Mouse (Mus musculus) hindbrain, postnatal 0 days (tissue): ENCODE measurements around the gene Nsd1. TPM values are rescaled to one million over a fixed set of nuclear protein-coding genes. Genes with fewer than 3 reads are reported as not detected.
A peak's percentile ranks its signal among the peaks of the same experiment; 100 is the strongest.

Source experiments
- ATAC-seq: fragments of 200-750 bp; cut with Nextera tagmentation; 2 replicates; pipeline ENCODE4 v1.8.0; 2017; ENCODE audit warnings: mild to moderate bottlenecking, moderate TSS enrichment, moderate library complexity
- DNase-seq: peaks from one replicate; pipeline ENCODE4 v3.0.0-alpha.2; 2015; ENCODE audit warnings: low spot score
- H3K27ac ChIP-seq: fragments of 300-500 bp; sonication (generic); 2 replicates; pipeline ENCODE4 v1.5.1; 2014; ENCODE audit warnings: mild to moderate bottlenecking
- H3K27me3 ChIP-seq: fragments of 300-500 bp; sonication (generic); 2 replicates; pipeline ENCODE4 v1.6.1; 2014; ENCODE audit warnings: low read length, mixed read lengths; ENCODE audit not compliant: insufficient read depth
- H3K36me3 ChIP-seq: fragments of 300-500 bp; sonication (generic); 2 replicates; pipeline ENCODE4 v1.6.1; 2014; ENCODE audit warnings: low read length, mixed read lengths; ENCODE audit not compliant: insufficient read depth
- H3K4me1 ChIP-seq: fragments of 300-500 bp; sonication (generic); 2 replicates; pipeline ENCODE4 v1.6.1; 2014; ENCODE audit warnings: antibody characterized with exemption, low read length, mixed read lengths; ENCODE audit not compliant: insufficient read depth
- H3K4me2 ChIP-seq: fragments of 300-500 bp; sonication (generic); 2 replicates; pipeline ENCODE4 v1.6.1; 2014; ENCODE audit warnings: low read depth, mild to moderate bottlenecking, low read length, moderate library complexity, mixed read lengths
- H3K4me3 ChIP-seq: fragments of 300-500 bp; sonication (generic); 2 replicates; pipeline ENCODE4 v1.5.1; 2014; ENCODE audit warnings: low read length
- H3K9ac ChIP-seq: fragments of 300-500 bp; sonication (generic); replicated peaks from 2 replicates; pipeline ENCODE4 v1.6.1; 2014; ENCODE audit warnings: mild to moderate bottlenecking, low read length, moderate library complexity, mixed read lengths
- H3K9me3 ChIP-seq: fragments of 300-500 bp; sonication (generic); 2 replicates; pipeline ENCODE4 v1.6.1; 2016; ENCODE audit warnings: low read length, mixed read lengths
- CTCF ChIP-seq: IDR thresholded peaks from 2 replicates; pipeline ENCODE4 v1.5.1; 2016; ENCODE audit warnings: antibody characterized with exemption, control low read depth, low read depth
- WGBS: fragments of 180-500 bp; shearing (Covaris S2); extraction: QIAGEN DNeasy Blood & Tissue Kit; methylation state at CpG from one replicate; pipeline ENCODE4 v1.1.7; 2014; 5-methylcytosine and 5-hydroxymethylcytosine counted together
- polyA plus RNA-seq: library from polyadenylated mRNA; unstranded; fragments of >200 nt; fragmentation: Nextera tagmentation; extraction: Ambion mirVana; gene quantifications from 2 replicates; pipeline ENCODE4 v1.2.1, GENCODE M21; 2015
- total RNA-seq: library from RNA; depleted of rRNA; stranded (reverse); fragments of >200 nt; gene quantifications from 2 replicates; pipeline ENCODE4 v1.2.3, GENCODE M21; 2014

Nsd1 gene
- total and polyA plus RNA-seq, 2 experiments from 2014 or later: 59.3 to 64.0 TPM

GRCm38 (mm10) chr13:55332331-55332730, 122.7 kb downstream of the Nsd1 start:
- Histone ChIP-seq H3K9ac (no peak overlapping the region), H3K9me3 (no peaks in the 10 kb centered on the region), H3K27ac (no peak overlapping the region), H3K36me3 (no peaks in the 10 kb centered on the region), H3K4me3 (no peak overlapping the region), H3K4me1 (peaks cover 11% of the 10 kb centered on the region), H3K27me3 (no peaks in the 10 kb centered on the region), H3K4me2 (no peak overlapping the region)
- no peak for DNase-seq
- no peak for TF ChIP-seq CTCF
- no peak for ATAC-seq
- WGBS: 91% methylated on average over 3 of the region's 3 CpGs

DNA sequence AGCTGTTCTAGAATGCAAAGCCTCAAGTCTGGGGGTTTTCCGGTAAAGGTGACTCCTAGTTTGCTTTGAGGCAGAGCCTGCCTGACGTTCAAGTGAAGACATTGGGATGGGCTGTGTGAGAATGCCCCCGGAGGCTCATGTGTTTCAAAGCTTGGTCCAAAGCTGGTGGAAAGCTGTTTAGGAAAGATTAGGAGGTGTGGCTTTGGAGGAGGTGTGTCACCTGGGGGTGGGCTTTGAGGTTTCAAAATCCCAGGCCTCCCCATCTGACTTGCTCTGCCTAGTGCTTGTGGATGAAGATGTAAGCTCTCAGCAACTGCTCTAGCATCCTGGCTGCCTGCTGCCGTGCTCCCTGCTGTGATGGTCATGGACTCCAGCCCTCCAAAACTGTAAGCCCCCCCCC, 126.1 kb downstream of the Nsd1 start:
- H3K9ac ChIP-seq: no peak overlapping the region
- H3K36me3 ChIP-seq: no peaks in the 10 kb centered on the region
- no peak overlapping the region for H3K4me3 ChIP-seq
- 88% methylated on average over 4 of the region's 4 CpGs for WGBS
- H3K27ac ChIP-seq: no peak overlapping the region
- no peak overlapping the region for H3K4me2 ChIP-seq
- ATAC-seq (no peak), DNase-seq (no peak)
- H3K9me3 ChIP-seq: no peaks in the 10 kb centered on the region
- H3K4me1 ChIP-seq: no peaks in the 10 kb centered on the region
- no peaks in the 10 kb centered on the region for H3K27me3 ChIP-seq
- TF ChIP-seq CTCF: no peak

DNA sequence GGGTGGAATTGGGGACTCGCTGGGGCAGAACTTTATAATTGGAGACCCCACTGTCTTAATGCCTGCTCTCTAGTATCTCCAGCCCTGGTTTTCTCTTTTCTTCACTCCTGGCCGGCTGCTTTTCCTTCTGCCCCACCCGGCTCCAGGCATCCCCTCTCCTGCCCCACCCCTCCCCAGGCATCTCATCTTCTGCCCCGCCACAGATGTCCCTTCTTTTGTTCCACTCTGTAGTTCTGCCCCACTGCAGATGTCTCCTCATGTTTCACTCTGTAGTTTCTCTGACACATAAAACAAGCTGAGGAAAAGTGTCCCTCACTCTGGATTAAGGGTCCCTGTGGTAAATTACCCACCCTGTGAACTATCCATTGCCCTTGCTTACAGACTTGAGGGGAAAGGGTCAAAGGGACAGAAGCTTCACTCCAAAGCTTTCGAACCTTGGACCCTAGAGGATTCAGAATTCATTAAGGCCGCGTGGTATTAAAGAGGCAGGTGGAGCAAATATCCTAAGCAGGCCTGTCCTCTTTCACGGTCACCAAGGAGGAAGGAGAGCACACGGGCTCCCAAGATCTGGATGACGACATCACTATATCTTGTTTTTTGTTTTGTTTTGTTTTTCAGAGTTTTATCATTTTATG, 127.9 kb downstream of the Nsd1 start:
- no peak for TF ChIP-seq CTCF
- Histone ChIP-seq H3K36me3 (no peaks in the 10 kb centered on the region), H3K27me3 (no peaks in the 10 kb centered on the region), H3K4me2 (no peak overlapping the region), H3K27ac (no peak overlapping the region), H3K4me1 (no peaks in the 10 kb centered on the region), H3K4me3 (no peak overlapping the region), H3K9ac (no peak overlapping the region), H3K9me3 (no peaks in the 10 kb centered on the region)
- WGBS: 62% methylated on average over 10 of the region's 10 CpGs
- ATAC-seq (no peak), DNase-seq (no peak)

DNA sequence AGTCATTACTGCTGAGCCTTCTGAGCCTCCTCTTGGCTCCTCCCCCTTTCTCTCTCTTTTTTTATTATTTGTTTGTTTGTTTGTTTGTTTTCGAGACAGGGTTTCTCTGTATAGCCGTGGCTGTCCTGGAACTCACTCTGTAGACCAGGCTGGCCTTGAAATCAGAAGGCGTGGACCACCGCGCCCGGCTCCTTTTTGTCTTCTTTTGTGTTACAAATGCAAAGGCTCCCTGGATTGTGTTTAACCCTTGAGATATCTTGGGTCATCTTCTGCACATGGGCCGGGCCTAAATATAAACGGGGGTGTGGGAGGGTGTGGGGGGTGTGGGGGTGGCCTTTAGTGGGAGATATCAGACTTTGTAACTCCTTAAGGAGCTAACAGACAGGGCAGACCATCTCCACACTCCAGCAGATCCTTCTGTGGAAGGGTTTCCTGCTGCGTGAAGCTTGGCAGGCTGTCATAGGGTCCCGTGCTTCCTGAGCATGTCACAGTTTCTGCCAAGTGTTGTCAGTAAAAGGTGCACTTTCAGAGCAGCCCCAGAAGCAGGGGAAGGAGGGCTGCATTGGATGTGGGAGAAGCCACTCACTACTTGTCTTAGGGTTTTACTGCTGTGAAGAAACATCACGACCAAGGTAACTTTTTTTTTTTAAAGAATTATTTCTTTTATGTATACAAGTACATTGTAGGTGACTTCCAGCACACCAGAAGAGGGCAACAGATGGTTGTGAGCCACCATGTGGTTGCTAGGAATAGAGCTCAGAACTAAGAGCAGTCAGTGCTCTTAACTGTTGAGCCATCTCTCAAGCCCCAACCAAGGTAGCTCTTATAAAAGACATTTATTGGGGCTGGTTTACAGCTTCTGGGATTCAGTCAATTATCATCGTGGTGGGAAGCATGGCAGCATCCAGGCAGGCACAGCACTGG, 128.8 kb downstream of the Nsd1 start:
- Histone ChIP-seq H3K9ac (no peak overlapping the region), H3K27me3 (no peaks in the 10 kb centered on the region), H3K9me3 (no peaks in the 10 kb centered on the region), H3K4me3 (no peak overlapping the region), H3K4me2 (no peak overlapping the region), H3K4me1 (no peaks in the 10 kb centered on the region), H3K27ac (no peak overlapping the region), H3K36me3 (no peaks in the 10 kb centered on the region)
- TF ChIP-seq CTCF: no peak
- WGBS: 49% methylated on average over 12 of the region's 12 CpGs
- ATAC-seq (peak; percentile 24; the same call in 1 of the 2 replicates), DNase-seq (peak; percentile 61)

GRCm38 (mm10) chr13:55339259-55339658, 129.7 kb downstream of the Nsd1 start:
- H3K4me2 ChIP-seq: no peak overlapping the region
- no peaks in the 10 kb centered on the region for H3K4me1 ChIP-seq
- 42% methylated on average over 2 of the region's 2 CpGs for WGBS
- DNase-seq (no peak), ATAC-seq (no peak)
- H3K4me3 ChIP-seq: no peak overlapping the region
- H3K36me3 ChIP-seq: no peaks in the 10 kb centered on the region
- TF ChIP-seq CTCF: no peak
- H3K27me3 ChIP-seq: no peaks in the 10 kb centered on the region
- no peak overlapping the region for H3K9ac ChIP-seq
- no peaks in the 10 kb centered on the region for H3K9me3 ChIP-seq
- H3K27ac ChIP-seq: no peak overlapping the region

DNA sequence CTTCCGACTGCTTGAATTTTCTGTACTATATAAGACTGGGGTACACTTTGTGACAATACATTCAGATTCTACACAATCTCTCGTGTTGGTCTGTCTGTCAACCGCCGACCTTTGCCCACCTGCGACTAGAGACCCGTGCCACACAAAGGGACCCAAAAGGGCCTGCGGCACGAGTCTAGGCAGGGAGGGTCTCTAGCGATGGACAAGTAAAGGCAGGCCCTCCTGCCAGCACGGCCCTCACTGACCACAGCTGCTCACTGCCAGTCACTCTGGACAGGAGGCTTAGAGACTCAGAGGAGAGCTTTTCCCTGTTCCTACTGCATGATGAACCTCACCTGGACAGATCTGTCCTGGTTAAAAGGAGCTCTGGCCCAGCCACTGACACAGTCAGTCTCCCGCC, 132.9 kb downstream of the Nsd1 start:
- H3K36me3 ChIP-seq: peaks cover 29% of the 10 kb centered on the region
- ATAC-seq (no peak), DNase-seq (no peak)
- H3K4me2 ChIP-seq: no peak overlapping the region
- no peak overlapping the region for H3K4me3 ChIP-seq
- H3K4me1 ChIP-seq: no peaks in the 10 kb centered on the region
- 41% methylated on average over 11 of the region's 11 CpGs for WGBS
- no peaks in the 10 kb centered on the region for H3K27me3 ChIP-seq
- no peaks in the 10 kb centered on the region for H3K9me3 ChIP-seq
- H3K27ac ChIP-seq: no peak overlapping the region
- H3K9ac ChIP-seq: no peak overlapping the region
- no peak for TF ChIP-seq CTCF

GRCm38 (mm10) chr13:55344286-55344685, 134.7 kb downstream of the Nsd1 start:
- WGBS: 88% methylated on average over 7 of the region's 7 CpGs
- Histone ChIP-seq H3K27me3 (no peaks in the 10 kb centered on the region), H3K4me2 (no peak overlapping the region), H3K4me3 (no peak overlapping the region), H3K9me3 (no peaks in the 10 kb centered on the region), H3K27ac (no peak overlapping the region), H3K9ac (no peak overlapping the region), H3K4me1 (no peaks in the 10 kb centered on the region), H3K36me3 (peaks cover 44% of the 10 kb centered on the region)
- no peak for TF ChIP-seq CTCF
- no peak for DNase-seq
- ATAC-seq: no peak
